In the genomic region with DNA sequence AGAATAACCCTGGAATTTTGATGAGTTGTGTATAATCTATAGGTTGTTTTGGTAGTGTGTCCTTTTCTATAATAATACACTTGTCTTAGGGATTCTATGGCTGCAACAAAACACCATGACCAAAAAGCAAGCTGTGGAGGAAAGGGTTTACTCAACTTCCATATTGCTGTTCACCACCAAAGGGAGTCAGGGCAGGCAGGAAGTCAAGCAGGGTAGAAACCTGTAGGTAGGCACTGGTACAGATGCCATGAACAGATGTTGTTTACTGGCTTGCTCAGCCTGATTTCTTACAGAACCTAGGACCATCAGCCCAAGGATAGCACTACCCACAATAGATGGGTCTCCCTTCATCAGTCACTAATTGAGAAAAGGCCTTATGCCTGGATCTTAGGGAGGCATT, we compare ENCODE assay signal across 24 mouse cellular contexts. TPM values are rescaled to one million over a fixed set of nuclear protein-coding genes. Genes with fewer than 3 reads are reported as not detected.
DNase-seq lines count a peak whose midpoint lies in the region; ATAC-seq lines count a peak whose summit lies in the region.
"Had no signal": no experiment of that assay in that cellular context is flagged by ENCODE, and none has a peak within 500 bp of the region (broad histone marks: within the 10 kb centered on the region; RNA-seq: fewer than 3 reads in every experiment).

No protein-coding gene starts in this region.

- H3K4me2 ChIP-seq in hindbrain, embryonic 14.5 days (replicated peaks): no peak overlapping the region
- H3K4me2 ChIP-seq: embryonic facial prominence, embryonic 13.5 days; forebrain, embryonic 13.5 days; heart, embryonic 11.5 days; hindbrain, embryonic 12.5 days had no signal

- ATAC-seq in granulocyte monocyte progenitor cell, adult 5-6 weeks (replicated peaks; ENCODE audit: poor library complexity, severe bottlenecking): 0 out of 2 replicates have a peak, but pooled peaks have one; percentile 20
- 0 out of 2 replicates have a peak, but pooled peaks have one; percentile 27 for ATAC-seq in monocyte, adult 5-6 weeks (replicated peaks; ENCODE audit: insufficient number of reproducible peaks, low FRiP score, low TSS enrichment, poor library complexity, severe bottlenecking)
- no peak for ATAC-seq in hindbrain, embryonic 14.5 days (ENCODE audit: low FRiP score)
- ATAC-seq: forebrain, embryonic 13.5 days; forebrain, embryonic 16.5 days; hindbrain, embryonic 16.5 days; intestine, embryonic 16.5 days had no signal

- H3K27me3 ChIP-seq in hindbrain, embryonic 14.5 days (ENCODE audit: control insufficient read depth, insufficient read depth, low read length): no peaks in the 10 kb centered on the region
- H3K27me3 ChIP-seq: embryonic facial prominence, embryonic 13.5 days; forebrain, embryonic 13.5 days; hindbrain, embryonic 12.5 days had no signal

- H3K9ac ChIP-seq in hindbrain, embryonic 14.5 days: no peak overlapping the region
- H3K9ac ChIP-seq: embryonic facial prominence, embryonic 13.5 days; forebrain, embryonic 13.5 days; hindbrain, embryonic 12.5 days had no signal

- H3K4me3 ChIP-seq in hindbrain, embryonic 14.5 days (replicated peaks; ENCODE audit: low read length): no peak overlapping the region
- H3K4me3 ChIP-seq: embryonic facial prominence, embryonic 10.5 days; embryonic facial prominence, embryonic 13.5 days; forebrain, embryonic 10.5 days; forebrain, embryonic 13.5 days; hindbrain, embryonic 12.5 days had no signal

- no peaks in the 10 kb centered on the region for H3K4me1 ChIP-seq in hindbrain, embryonic 14.5 days (replicated peaks; ENCODE audit: control insufficient read depth, insufficient read depth, low read length)
- H3K4me1 ChIP-seq: embryonic facial prominence, embryonic 10.5 days; embryonic facial prominence, embryonic 13.5 days had no signal

- DNase-seq in thymus, postnatal 0 days (ENCODE audit: low spot score): peak; percentile 20
- no peak for DNase-seq in thymus, postnatal 10 days (ENCODE audit: low spot score in 2 of 2)
- DNase-seq in layer of hippocampus, postnatal 10 days (ENCODE audit: low spot score in 2 of 2): no peak
- no peak for DNase-seq in hindbrain, embryonic 14.5 days (ENCODE audit: low spot score)
- no peak for DNase-seq in heart, adult 11 months
- DNase-seq: adrenal gland, postnatal 10 days; adrenal gland, postnatal 36 days; B cell, adult 2 months; cerebellum, adult 18-20 months; cerebellum, adult 9-11 months; cerebellum, postnatal 25 days; embryo, embryonic 11 days; gastrocnemius, postnatal 25 days had no signal

- H3K36me3 ChIP-seq in hindbrain, embryonic 14.5 days (replicated peaks; ENCODE audit: control insufficient read depth, insufficient read depth): peaks cover 13% of the 10 kb centered on the region; the same call in 1 of the 2 replicates

- no peaks in the 10 kb centered on the region for H3K9me3 ChIP-seq in hindbrain, embryonic 14.5 days (ENCODE audit: control insufficient read depth, low read length)
- H3K9me3 ChIP-seq: embryonic facial prominence, embryonic 10.5 days; embryonic facial prominence, embryonic 13.5 days; forebrain, embryonic 10.5 days; forebrain, embryonic 13.5 days; hindbrain, embryonic 12.5 days had no signal

- H3K27ac ChIP-seq in hindbrain, embryonic 14.5 days: no peak overlapping the region
- H3K27ac ChIP-seq: embryonic facial prominence, embryonic 10.5 days; embryonic facial prominence, embryonic 13.5 days; forebrain, embryonic 10.5 days; forebrain, embryonic 13.5 days; hindbrain, embryonic 12.5 days had no signal

RNA-seq across cellular contexts. Expression of a gene that starts 41.4 kb away (rescaled TPM):
- 72.0 and 83.3 TPM in 2 replicates for polyA plus RNA-seq in thymus, postnatal 0 days (2015; fragmentation: Nextera tagmentation; extraction: Ambion mirVana)
- total RNA-seq in granulocyte monocyte progenitor cell, adult 5-6 weeks (2014; fragmentation: Nextera tagmentation): 81.6 and 95.0 TPM in 2 replicates
- 148 and 174 TPM in 2 replicates for total RNA-seq in granulocyte monocyte progenitor cell, adult 5-6 weeks (2017)
- total RNA-seq in monocyte, adult 5-6 weeks (2017): 397 to 532 TPM (median 436 TPM) in 3 replicates
- 100 to 1,000 TPM in 1 of 2 experiments, 10 to 100 TPM in 1; 98.5 to 102 TPM for total RNA-seq in layer of hippocampus, postnatal 10 days (2021)
- 64.0 and 69.6 TPM in 2 replicates for polyA plus RNA-seq in hindbrain, embryonic 14.5 days (2014; fragmentation: Nextera tagmentation; extraction: Ambion mirVana)
